Mouse (Mus musculus): Measurements from ENCODE around the gene Ergic2.

The Ergic2 gene

GRCm38 (mm10) chr6:148211897-148212680 is at the start of gene Ergic2:
Ergic2 (minus strand) TSS chr6:148212374.
- peak; percentile 96 to 97 for DNase-seq (ENCODE audit: low read depth in 1 of 2, low spot score in 2 of 2)

- no peak for DNase-seq (ENCODE audit: low read depth in 1 of 2, low spot score in 2 of 2)
Measured at GRCm38 (mm10) chr6:148260729-148261101, 48.5 kb upstream of the Ergic2 start.

GRCm38 (mm10) chr6:148259979-148260728 is 48.0 kb upstream of the Ergic2 start:
- no peak for DNase-seq (ENCODE audit: low read depth in 1 of 2, low spot score in 2 of 2)

GRCm38 (mm10) chr6:148259074-148259473 is 46.9 kb upstream of the Ergic2 start:
- DNase-seq (ENCODE audit: low read depth in 1 of 2, low spot score in 2 of 2), result no peak

- no peak for DNase-seq (ENCODE audit: low read depth in 1 of 2, low spot score in 2 of 2)
Measured at GRCm38 (mm10) chr6:148257805-148258204, 45.6 kb upstream of the Ergic2 start.

- no peak for DNase-seq (ENCODE audit: low read depth in 1 of 2, low spot score in 2 of 2)
Measured at GRCm38 (mm10) chr6:148256109-148256508, 43.9 kb upstream of the Ergic2 start.

GRCm38 (mm10) chr6:148255395-148256053 is 43.4 kb upstream of the Ergic2 start:
- no peak for DNase-seq (ENCODE audit: low read depth in 1 of 2, low spot score in 2 of 2)

GRCm38 (mm10) chr6:148249221-148249620 is 37.0 kb upstream of the Ergic2 start:
- no peak for DNase-seq (ENCODE audit: low read depth in 1 of 2, low spot score in 2 of 2)

- DNase-seq (ENCODE audit: low read depth in 1 of 2, low spot score in 2 of 2), result no peak
Measured at GRCm38 (mm10) chr6:148248625-148249024, 36.5 kb upstream of the Ergic2 start.

- no peak for DNase-seq (ENCODE audit: low read depth in 1 of 2, low spot score in 2 of 2)
Measured at GRCm38 (mm10) chr6:148246544-148246943, 34.4 kb upstream of the Ergic2 start.

- DNase-seq (ENCODE audit: low read depth in 1 of 2, low spot score in 2 of 2), result no peak
Measured at GRCm38 (mm10) chr6:148244836-148245235, 32.7 kb upstream of the Ergic2 start.

GRCm38 (mm10) chr6:148242304-148242703 is 30.1 kb upstream of the Ergic2 start:
- DNase-seq (ENCODE audit: low read depth in 1 of 2, low spot score in 2 of 2), result no peak

- DNase-seq (ENCODE audit: low read depth in 1 of 2, low spot score in 2 of 2), result no peak
Measured at GRCm38 (mm10) chr6:148241685-148242084, 29.5 kb upstream of the Ergic2 start.

- no peak for DNase-seq (ENCODE audit: low read depth in 1 of 2, low spot score in 2 of 2)
Measured at GRCm38 (mm10) chr6:148239311-148239710, 27.1 kb upstream of the Ergic2 start.

GRCm38 (mm10) chr6:148237453-148237852 is 25.3 kb upstream of the Ergic2 start:
- no peak for DNase-seq (ENCODE audit: low read depth in 1 of 2, low spot score in 2 of 2)

GRCm38 (mm10) chr6:148234105-148234828 is 22.1 kb upstream of the Ergic2 start:
- DNase-seq (ENCODE audit: low read depth in 1 of 2, low spot score in 2 of 2), result no peak

GRCm38 (mm10) chr6:148227542-148227941 is 15.4 kb upstream of the Ergic2 start:
- no peak for DNase-seq (ENCODE audit: low read depth in 1 of 2, low spot score in 2 of 2)

GRCm38 (mm10) chr6:148222686-148223085 is 10.5 kb upstream of the Ergic2 start:
- DNase-seq (ENCODE audit: low read depth in 1 of 2, low spot score in 2 of 2), result no peak

GRCm38 (mm10) chr6:148218235-148219076 is 6.3 kb upstream of the Ergic2 start:
- DNase-seq (ENCODE audit: low read depth in 1 of 2, low spot score in 2 of 2), result no peak

GRCm38 (mm10) chr6:148216752-148217151 is 4.6 kb upstream of the Ergic2 start:
- DNase-seq (ENCODE audit: low read depth in 1 of 2, low spot score in 2 of 2), result no peak

Measured in monocyte, adult 2 months (primary cell).